Mouse (Mus musculus) c-Kit-positive CD71-positive TER-119-positive erythroid progenitor cells, embryonic 14.5 days (primary cell): ENCODE measurements around the gene Fabp7.
A peak's percentile ranks its signal among the peaks of the same experiment; 100 is the strongest.

ENCODE experiments used
- DNase-seq: peaks from one replicate; pipeline ENCODE4 v3.0.0-alpha.2; 2013; ENCODE audit warnings: low spot score

Gene Fabp7

GRCm38 (mm10) chr10:57784876-57785150 is at the start of gene Fabp7:
Fabp7 (plus strand) TSS chr10:57784881.
- no peak for DNase-seq

GRCm38 (mm10) chr10:57740733-57741132 is 43.9 kb upstream of the Fabp7 start:
- DNase-seq = no peak

DNA sequence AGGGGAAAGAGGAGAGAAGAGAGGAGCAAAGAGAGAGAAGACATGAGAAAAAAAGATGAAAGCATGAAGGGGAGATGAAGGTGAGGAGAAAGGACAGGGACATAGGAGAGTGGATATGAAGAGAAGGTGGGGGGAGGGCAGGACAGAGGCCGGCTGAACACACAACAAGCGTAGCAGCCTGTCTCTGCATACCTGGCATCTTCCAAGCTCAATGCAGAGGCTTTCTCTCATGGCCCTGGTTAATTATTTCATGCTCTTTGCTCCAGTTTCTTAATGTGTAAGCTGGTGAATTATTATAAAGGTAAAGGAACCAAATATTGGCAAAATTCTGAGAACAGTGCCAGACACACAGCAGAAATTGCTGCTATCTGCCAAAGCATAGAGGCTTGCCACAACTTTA is 43.3 kb upstream of the Fabp7 start:
- no peak for DNase-seq

DNA sequence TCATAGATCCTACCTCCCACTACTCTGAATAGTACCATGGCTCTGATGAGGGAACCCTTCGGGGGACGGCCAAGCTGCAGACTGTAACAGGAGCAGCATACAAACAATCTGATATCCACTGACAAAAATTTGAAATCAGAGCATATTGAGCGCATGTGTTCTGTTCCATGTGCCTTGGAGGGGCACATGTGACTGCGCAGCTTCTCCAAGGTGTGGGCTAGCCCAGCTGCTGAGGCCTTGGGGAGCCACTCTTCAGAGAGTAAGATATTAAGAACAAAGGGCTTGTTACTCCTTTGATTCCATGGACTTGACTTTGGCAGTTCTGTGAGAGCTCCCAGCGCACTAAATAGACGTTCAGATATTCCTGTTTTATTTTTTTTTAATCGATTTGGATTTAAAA is 41.6 kb upstream of the Fabp7 start:
- no peak for DNase-seq

- peak; percentile 70 for DNase-seq
Measured at GRCm38 (mm10) chr10:57743606-57744016, 41.1 kb upstream of the Fabp7 start.

DNA sequence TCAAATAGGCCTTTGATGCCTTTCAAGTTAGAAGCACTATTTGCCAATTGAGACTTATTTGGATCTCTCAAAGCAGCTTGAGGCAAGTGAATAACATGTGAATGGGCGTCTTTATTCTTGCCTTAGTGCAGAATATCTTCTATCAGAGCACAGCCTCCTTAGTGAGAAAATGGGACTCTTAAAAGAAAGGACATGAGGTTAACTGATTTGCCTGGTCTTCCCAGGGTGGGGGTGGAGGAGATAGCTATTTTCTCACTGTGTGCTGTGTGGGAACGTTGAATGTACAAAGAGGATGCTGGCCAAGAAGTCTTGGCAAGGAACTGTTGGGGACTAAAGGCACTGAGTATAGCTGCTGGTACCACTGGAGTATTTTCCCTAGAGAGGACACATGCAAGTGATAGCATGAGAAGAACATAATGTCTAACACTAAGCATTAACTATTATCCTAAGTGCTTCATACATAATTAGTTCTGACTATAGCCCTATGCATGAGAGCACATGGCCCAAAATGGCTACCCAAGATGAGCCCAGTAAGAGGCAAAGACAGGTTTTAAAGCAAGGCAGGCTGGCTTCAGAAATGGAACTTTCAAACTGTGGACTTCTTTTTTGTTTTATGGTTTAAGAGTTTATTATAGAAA is 40.4 kb upstream of the Fabp7 start:
- DNase-seq = no peak

DNA sequence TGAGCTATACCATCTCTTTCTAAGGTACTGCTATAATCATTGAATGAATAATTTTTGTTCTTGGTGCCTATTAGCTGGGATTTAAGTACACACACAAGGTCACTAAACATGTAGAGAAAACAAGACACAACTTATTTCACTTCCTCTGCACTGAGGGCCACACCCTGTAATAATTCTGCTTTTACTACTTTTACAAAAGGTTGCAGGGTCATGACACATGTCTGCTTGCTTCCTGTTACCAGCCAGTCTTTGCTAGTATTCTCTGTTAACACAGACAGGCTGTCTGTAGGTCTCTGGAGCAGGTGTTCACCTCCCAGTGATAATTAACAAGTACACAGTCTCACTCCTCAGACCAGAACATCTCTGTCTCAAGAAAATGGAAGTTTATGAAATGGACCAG is 39.2 kb upstream of the Fabp7 start:
- no peak for DNase-seq

- DNase-seq = no peak
Measured at GRCm38 (mm10) chr10:57747127-57747526, 37.6 kb upstream of the Fabp7 start.

DNA sequence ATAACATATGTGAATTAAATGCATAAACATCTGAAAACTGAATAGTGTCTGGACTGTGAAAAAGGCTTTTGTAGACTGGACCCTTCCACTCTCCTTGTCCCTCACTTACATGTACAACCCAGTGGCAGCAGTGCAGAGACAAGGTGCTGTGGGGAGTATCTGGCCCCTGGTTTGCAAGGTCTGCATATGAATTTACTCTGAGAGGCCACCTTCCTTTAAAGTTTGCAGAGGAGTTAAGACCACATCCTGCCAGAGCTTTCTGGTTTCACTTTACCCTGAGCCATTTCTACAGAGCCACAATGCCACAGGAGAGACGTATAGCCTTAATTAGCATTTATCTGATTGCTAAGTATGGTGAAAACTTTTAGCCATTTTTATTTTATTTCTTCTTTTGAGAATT is 31.3 kb upstream of the Fabp7 start:
- DNase-seq = no peak

DNA sequence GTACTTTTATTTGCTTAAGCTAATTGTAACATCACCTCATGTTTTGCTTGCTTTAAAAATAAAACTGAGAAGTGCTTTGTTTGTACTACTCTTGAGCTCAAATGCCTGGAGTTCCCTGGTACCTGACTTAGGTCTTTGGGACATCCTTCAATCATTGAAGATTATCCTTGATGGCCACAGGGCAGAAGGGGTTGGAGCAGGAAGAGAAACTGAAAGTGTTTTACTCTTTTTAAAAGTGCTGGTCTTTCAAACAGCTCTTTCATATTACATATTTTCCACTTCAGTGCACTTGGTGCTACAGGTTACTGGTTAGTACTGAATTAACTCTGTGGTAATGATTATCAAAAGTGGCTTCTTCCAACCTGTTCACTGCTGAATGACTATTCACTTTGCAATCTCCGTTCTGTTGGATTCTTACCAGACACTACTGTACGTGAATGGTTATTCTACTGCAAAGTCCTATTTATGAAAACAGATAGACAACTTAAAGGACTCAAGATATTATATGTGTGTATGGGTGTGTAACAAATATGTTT is 29.4 kb upstream of the Fabp7 start:
- no peak for DNase-seq

GRCm38 (mm10) chr10:57758999-57759398 is 25.7 kb upstream of the Fabp7 start:
- no peak for DNase-seq

DNA sequence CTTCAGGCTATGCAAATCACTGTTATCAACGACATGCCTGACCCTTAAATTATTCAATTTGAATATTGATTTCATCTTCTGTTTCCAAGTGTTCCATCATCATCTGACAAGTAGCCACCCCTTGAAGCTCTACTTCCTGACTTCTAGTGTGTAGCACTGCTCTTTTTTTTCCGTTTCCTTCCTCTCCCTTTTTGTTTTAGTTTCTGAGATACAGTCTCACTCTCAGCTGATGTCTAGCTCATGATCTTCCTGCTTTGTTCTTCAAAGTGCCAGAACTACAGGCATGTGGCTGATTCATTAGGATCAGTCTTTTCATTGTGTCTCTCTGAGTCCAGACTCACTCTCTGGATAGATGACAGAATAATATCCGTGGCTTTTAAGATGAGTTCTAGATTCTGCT is 24.0 kb upstream of the Fabp7 start:
- no peak for DNase-seq

GRCm38 (mm10) chr10:57763044-57763443 is 21.6 kb upstream of the Fabp7 start:
- DNase-seq = no peak

- DNase-seq = no peak
Measured at GRCm38 (mm10) chr10:57783289-57784130, 1.2 kb upstream of the Fabp7 start.

DNA sequence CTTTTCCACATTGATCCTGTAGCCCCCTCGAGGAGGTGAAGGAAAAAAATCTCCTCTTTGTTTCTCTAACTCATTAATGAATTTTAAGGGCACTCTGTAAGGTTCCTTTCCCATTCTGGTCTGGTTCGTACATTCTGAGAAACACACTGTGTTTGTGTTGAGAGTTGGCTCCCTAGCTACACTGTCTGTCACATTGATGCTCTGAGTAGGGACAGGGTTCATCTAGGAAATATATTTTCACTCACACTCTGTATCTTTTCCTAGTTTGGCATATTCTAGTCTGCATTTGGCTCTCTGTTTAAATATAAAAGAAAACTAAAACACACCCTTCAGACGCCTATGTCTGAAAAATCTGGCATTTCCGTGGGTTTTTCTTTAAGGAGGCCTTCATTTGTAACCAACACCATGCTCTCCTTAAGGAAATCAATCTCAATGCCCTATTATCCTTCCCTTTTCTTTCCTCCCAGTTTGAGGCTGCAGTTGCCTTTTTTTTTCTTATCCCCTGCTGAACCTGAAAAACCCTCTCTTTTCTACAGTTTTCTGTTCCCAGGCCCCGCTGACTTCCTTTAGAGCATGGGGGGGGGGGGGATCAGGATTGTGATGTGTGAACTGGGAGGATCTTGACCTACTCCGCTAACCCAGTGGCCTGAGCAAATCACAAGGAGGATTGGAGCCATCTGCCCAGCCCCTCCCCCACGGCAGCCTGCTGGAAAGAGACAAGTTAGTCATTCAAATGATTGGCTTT is 378 bp upstream of the Fabp7 start:
- DNase-seq = no peak

GRCm38 (mm10) chr10:57785552-57785951 is 871 bp downstream of the Fabp7 start:
- no peak for DNase-seq

DNA sequence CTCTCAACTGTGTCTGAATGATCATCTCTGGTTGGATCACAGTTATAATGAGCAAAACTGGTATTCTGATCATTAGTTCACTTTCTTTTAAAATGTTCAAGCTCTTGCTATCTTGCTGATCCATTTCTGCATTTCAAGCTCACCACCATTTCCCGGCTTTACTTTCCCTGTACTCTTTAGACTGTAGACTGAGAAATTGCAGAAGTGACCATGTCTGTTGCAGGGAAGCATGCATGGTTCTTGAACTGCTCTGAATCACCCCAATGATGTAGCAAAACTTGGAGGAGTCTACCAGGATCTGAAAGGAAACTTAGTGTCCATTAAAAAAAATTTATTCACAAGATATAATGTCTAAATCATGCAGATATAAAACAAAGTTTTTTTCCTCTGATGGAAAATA is 8.3 kb downstream of the Fabp7 start:
- DNase-seq = no peak

DNA sequence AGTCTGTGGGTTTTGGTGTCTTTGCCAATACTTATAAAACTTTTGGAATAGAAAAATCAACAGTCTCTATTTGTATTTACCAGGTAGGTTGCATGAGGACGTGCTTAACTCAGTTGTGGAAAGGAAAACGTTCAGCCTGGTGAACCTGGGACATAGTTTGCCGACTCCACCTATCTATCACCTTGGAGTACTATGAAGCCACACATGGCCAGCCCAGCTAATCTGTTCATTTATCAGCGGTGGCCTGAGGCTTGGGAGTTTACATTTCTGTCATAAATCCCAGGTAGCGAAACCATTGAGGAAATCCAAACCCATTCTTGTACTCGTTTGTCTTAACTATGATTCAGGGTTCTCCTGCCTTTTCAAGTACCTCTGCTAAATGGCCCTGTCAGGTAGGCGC is 9.3 kb downstream of the Fabp7 start, which contains the start of gene Smpdl3a:
Gene Smpdl3a, plus strand, starts transcription at position 318 of the 400 bp plus-strand sequence.
- no peak for DNase-seq

DNA sequence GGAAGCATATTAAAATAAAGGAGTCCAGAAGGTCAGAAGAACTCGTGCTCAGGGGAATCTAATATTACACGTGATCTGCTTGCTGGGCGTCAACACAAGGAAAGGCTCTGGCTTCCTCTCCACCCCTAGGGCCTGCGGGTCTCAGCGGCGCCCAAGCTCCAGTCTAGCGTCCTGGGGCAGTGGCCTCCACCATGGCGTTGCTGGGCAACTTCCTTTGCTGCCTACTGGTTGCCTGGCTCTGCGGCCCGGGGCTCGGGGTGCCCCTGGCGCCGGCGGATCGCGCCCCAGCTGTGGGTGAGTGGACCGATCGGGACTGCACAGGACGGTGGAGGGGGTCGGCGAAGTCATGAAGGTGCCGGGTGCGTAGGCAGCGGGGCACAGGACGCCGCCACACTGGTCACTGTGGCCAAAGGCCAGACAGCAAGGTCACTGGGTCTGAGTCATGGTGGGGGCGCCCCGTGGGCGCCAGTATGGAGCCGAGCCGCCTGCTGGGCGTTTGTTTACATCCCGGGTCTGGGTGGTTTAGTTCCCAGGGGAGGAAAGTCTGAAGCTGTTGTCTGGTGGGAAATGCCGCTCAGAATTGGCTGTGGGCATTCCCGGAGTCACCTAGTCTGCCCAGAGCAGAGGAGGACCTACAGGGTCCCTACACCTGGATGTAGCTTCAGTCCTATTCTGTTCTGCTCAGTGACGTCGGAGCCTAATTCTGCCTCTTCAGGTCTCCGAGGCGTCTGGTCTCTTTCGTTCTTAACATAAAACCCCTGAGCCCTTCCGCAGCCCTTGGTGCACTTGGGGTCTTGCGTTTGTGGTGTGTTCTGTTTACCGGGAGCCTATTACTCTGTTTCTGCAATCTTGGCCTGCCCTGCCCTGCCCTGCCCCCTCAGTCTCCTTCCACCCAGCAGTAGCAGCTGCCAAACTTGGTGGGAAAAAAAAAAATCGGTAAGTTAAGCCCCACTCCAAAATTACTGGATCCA is 10.1 kb downstream of the Fabp7 start:
- peak; percentile 34 for DNase-seq

GRCm38 (mm10) chr10:57795542-57795941 is 10.9 kb downstream of the Fabp7 start:
- DNase-seq = no peak

- peak; percentile 29 for DNase-seq
Measured at GRCm38 (mm10) chr10:57796057-57796456, 11.4 kb downstream of the Fabp7 start.

GRCm38 (mm10) chr10:57799486-57799885 is 14.8 kb downstream of the Fabp7 start:
- DNase-seq = no peak
